Mouse (Mus musculus): ENCODE results near the gene RPS10-NUDT3. TPM values are rescaled to one million over a fixed set of nuclear protein-coding genes. Genes with fewer than 3 reads are reported as not detected.

RPS10-NUDT3 gene
- polyA plus RNA-seq, 1 experiment from 2014 or later = not detected

DNA sequence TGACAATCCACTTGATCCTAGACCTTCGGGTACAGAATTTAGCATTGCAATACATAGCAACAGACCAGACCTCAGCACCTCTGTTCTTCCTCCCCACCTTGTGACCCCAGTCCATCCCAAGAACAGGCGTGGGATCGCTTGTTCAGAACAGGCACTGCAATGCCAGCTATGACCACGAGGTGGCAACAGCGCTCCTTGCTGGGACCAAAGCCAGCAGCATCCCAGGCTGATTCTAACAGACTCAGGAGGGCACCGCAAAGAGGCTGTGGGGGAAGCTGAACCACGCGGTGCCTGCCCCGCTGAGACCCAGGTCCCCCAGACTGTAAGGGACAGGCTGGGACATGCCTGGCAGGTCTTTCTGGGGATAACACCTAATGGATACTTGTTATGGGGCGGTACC lies 100.3 kb downstream of the RPS10-NUDT3 start:
- Histone ChIP-seq H3K9ac (no peak overlapping the region), H3K9me3 (no peaks in the 10 kb centered on the region), H3K4me2 (replicated peaks) (peak overlapping the region; percentile 32), H3K36me3 (no peaks in the 10 kb centered on the region), H3K4me3 (no peak overlapping the region), H3K27me3 (no peaks in the 10 kb centered on the region), H3K4me1 (peaks cover 3% of the 10 kb centered on the region), H3K27ac (no peak overlapping the region)
- peak; percentile 73; the same call in 1 of the 2 replicates for ATAC-seq (ENCODE audit: low FRiP score, low read depth)
- 4% methylated on average over 10 of the region's 10 CpGs for WGBS

DNA sequence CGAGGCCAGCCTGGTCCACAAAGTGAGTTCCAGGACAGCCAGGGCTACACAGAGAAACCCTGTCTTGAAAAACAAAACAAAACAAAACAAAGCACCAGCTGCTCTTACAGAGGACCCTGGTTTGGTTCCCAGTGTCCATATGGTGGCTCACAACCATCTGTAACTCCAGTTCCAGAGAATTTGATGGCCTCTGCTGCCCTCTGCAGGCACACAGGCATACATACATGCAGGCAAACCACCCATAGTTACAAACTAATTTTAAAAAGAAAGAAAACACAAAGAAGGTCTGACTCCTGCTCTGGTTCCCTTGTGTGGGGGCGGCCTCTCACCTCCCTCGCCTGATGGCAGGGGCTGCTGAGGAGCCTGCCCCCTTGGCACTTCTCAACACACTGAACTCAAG lies 101.7 kb downstream of the RPS10-NUDT3 start:
- H3K36me3 ChIP-seq = no peaks in the 10 kb centered on the region
- no peak overlapping the region for H3K4me2 ChIP-seq (replicated peaks)
- H3K9ac ChIP-seq = no peak overlapping the region
- 83% methylated on average over 3 of the region's 3 CpGs for WGBS
- no peak overlapping the region for H3K4me3 ChIP-seq
- H3K9me3 ChIP-seq = no peaks in the 10 kb centered on the region
- H3K27me3 ChIP-seq = no peaks in the 10 kb centered on the region
- H3K27ac ChIP-seq = no peak overlapping the region
- peaks cover 3% of the 10 kb centered on the region for H3K4me1 ChIP-seq
- no peak for ATAC-seq (ENCODE audit: low FRiP score, low read depth)

DNA sequence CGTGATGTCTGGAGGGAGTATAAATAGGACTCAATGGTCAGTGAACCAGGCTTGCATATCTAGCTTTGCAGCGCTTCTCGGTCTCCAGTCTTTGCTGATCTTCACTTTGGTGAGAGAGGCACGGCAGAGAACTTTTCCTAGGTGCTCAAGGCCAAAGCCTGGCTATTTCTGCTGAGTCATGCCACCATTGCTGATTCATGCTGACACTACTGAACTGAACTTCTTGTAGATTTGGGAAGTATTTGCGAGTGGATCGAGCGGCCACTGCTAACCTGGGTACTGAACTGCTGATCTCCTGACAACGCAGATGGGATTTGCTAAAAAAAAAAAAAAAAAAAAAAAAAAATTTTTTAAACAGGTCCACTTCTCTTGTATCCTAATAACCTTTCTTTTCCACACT lies 102.9 kb downstream of the RPS10-NUDT3 start:
- H3K4me1 ChIP-seq = peaks cover 3% of the 10 kb centered on the region
- no peak for ATAC-seq (ENCODE audit: low FRiP score, low read depth)
- WGBS = 91% methylated on average over 8 of the region's 8 CpGs
- no peak overlapping the region for H3K27ac ChIP-seq
- no peak overlapping the region for H3K4me3 ChIP-seq
- H3K27me3 ChIP-seq = no peaks in the 10 kb centered on the region
- no peaks in the 10 kb centered on the region for H3K9me3 ChIP-seq
- H3K36me3 ChIP-seq = no peaks in the 10 kb centered on the region
- no peak overlapping the region for H3K9ac ChIP-seq
- H3K4me2 ChIP-seq (replicated peaks) = no peak overlapping the region

Other genes with a start within 250 kb of the RPS10-NUDT3 start
- 0.31 and 0.34 TPM in 2 replicates for gene Grm4, start 113.8 kb downstream of the RPS10-NUDT3 start, polyA plus RNA-seq (2015; fragmentation: Nextera tagmentation; extraction: Ambion mirVana)
- gene Hmga1, start 78.7 kb downstream of the RPS10-NUDT3 start, polyA plus RNA-seq (2015; fragmentation: Nextera tagmentation; extraction: Ambion mirVana) = 234 and 241 TPM in 2 replicates
- 20.2 and 21.0 TPM in 2 replicates for gene AI413582, start 69.5 kb downstream of the RPS10-NUDT3 start, polyA plus RNA-seq (2015; fragmentation: Nextera tagmentation; extraction: Ambion mirVana)
- 99.5 and 102 TPM in 2 replicates for gene Nudt3, start 11.7 kb downstream of the RPS10-NUDT3 start, polyA plus RNA-seq (2015; fragmentation: Nextera tagmentation; extraction: Ambion mirVana)
- 906 and 924 TPM in 2 replicates for gene Rps10, start 1.4 kb upstream of the RPS10-NUDT3 start, polyA plus RNA-seq (2015; fragmentation: Nextera tagmentation; extraction: Ambion mirVana)
- gene Pacsin1, start 20.3 kb upstream of the RPS10-NUDT3 start, polyA plus RNA-seq (2015; fragmentation: Nextera tagmentation; extraction: Ambion mirVana) = 5.0 and 6.2 TPM in 2 replicates
- 0.17 and 0.34 TPM in 2 replicates for gene Spdef, start 93.7 kb upstream of the RPS10-NUDT3 start, polyA plus RNA-seq (2015; fragmentation: Nextera tagmentation; extraction: Ambion mirVana)
- gene D17Wsu92e, start 185.4 kb upstream of the RPS10-NUDT3 start, polyA plus RNA-seq (2015; fragmentation: Nextera tagmentation; extraction: Ambion mirVana) = 18.1 and 18.2 TPM in 2 replicates
- 355 and 358 TPM in 2 replicates for gene Snrpc, start 202.9 kb upstream of the RPS10-NUDT3 start, polyA plus RNA-seq (2015; fragmentation: Nextera tagmentation; extraction: Ambion mirVana)
- 6.7 and 7.5 TPM in 2 replicates for gene Uhrf1bp1, start 221.2 kb upstream of the RPS10-NUDT3 start, polyA plus RNA-seq (2015; fragmentation: Nextera tagmentation; extraction: Ambion mirVana)

Data from limb, embryonic 13.5 days (tissue).